Mouse (Mus musculus) telencephalon, adult 2 months (tissue): ENCODE data around the gene Slc26a5.

Source experiments
- DNase-seq: peaks from one replicate; pipeline ENCODE4 v3.0.0-alpha.2; 2011; ENCODE audit warnings: low read depth, low spot score

Gene Slc26a5

GRCm38 (mm10) chr5:21865346-21866107, at the start of gene Slc26a5:
Gene Slc26a5, minus strand, starts transcription at chr5:21865604.
- no peak for DNase-seq

GRCm38 (mm10) chr5:21914776-21915175, 49.4 kb upstream of the Slc26a5 start:
- DNase-seq: no peak

GRCm38 (mm10) chr5:21912835-21913530, 47.6 kb upstream of the Slc26a5 start:
- no peak for DNase-seq

- DNase-seq: no peak
Measured at GRCm38 (mm10) chr5:21910726-21911125, 45.3 kb upstream of the Slc26a5 start.

GRCm38 (mm10) chr5:21909713-21910112, 44.3 kb upstream of the Slc26a5 start:
- DNase-seq: no peak

GRCm38 (mm10) chr5:21901411-21901810, 36.0 kb upstream of the Slc26a5 start:
- no peak for DNase-seq

GRCm38 (mm10) chr5:21900891-21901290, 35.5 kb upstream of the Slc26a5 start:
- DNase-seq: no peak

- no peak for DNase-seq
Measured at GRCm38 (mm10) chr5:21898875-21899274, 33.5 kb upstream of the Slc26a5 start.

- no peak for DNase-seq
Measured at GRCm38 (mm10) chr5:21896586-21896985, 31.2 kb upstream of the Slc26a5 start.

- DNase-seq: peak; percentile 46
Measured at GRCm38 (mm10) chr5:21894168-21894567, 28.8 kb upstream of the Slc26a5 start.

GRCm38 (mm10) chr5:21866750-21867149, 1.3 kb upstream of the Slc26a5 start:
- DNase-seq: no peak

GRCm38 (mm10) chr5:21866311-21866712, 908 bp upstream of the Slc26a5 start:
- DNase-seq: peak; percentile 55

- no peak for DNase-seq
Measured at GRCm38 (mm10) chr5:21858653-21859052, 6.8 kb downstream of the Slc26a5 start.

GRCm38 (mm10) chr5:21851679-21852340, 13.6 kb downstream of the Slc26a5 start:
- no peak for DNase-seq

- no peak for DNase-seq
Measured at GRCm38 (mm10) chr5:21847438-21847837, 18.0 kb downstream of the Slc26a5 start.

GRCm38 (mm10) chr5:21846616-21847290, 18.7 kb downstream of the Slc26a5 start:
- DNase-seq: no peak

- DNase-seq: no peak
Measured at GRCm38 (mm10) chr5:21844676-21845075, 20.7 kb downstream of the Slc26a5 start.

GRCm38 (mm10) chr5:21831761-21832160, 33.6 kb downstream of the Slc26a5 start:
- no peak for DNase-seq

- peak; percentile 45 for DNase-seq
Measured at GRCm38 (mm10) chr5:21828855-21829254, 36.5 kb downstream of the Slc26a5 start.

GRCm38 (mm10) chr5:21827643-21828042, 37.8 kb downstream of the Slc26a5 start:
- no peak for DNase-seq

- DNase-seq: no peak
Measured at GRCm38 (mm10) chr5:21826370-21826769, 39.0 kb downstream of the Slc26a5 start.

- no peak for DNase-seq
Measured at GRCm38 (mm10) chr5:21813994-21814393, 51.4 kb downstream of the Slc26a5 start.
